Mouse (Mus musculus) stomach, postnatal 0 days (tissue): ENCODE data around the gene Bub1. TPM values are rescaled to one million over a fixed set of nuclear protein-coding genes. Genes with fewer than 3 reads are reported as not detected.

Source experiments
- ATAC-seq: fragments of 200-750 bp; cut with Nextera tagmentation; 2 replicates; pipeline ENCODE4 v1.8.0; 2017; ENCODE audit not compliant: low FRiP score, low TSS enrichment
- DNase-seq: peaks from one replicate; pipeline ENCODE4 v3.0.0-alpha.2; 2016; ENCODE audit warnings: low spot score
- H3K27ac ChIP-seq: fragments of 300-500 bp; sonication (generic); replicated peaks from 2 replicates; pipeline ENCODE4 v1.5.1; 2014; ENCODE audit warnings: mild to moderate bottlenecking, control low read depth
- H3K27me3 ChIP-seq: fragments of 300-500 bp; sonication (generic); 2 replicates; pipeline ENCODE4 v1.6.1; 2014; ENCODE audit warnings: low read length; ENCODE audit not compliant: control insufficient read depth, insufficient read depth
- H3K36me3 ChIP-seq: fragments of 300-500 bp; sonication (generic); 2 replicates; pipeline ENCODE4 v1.6.1; 2014; ENCODE audit warnings: low read length, mixed read lengths; ENCODE audit not compliant: control insufficient read depth, insufficient read depth
- H3K4me1 ChIP-seq: fragments of 300-500 bp; sonication (generic); replicated peaks from 2 replicates; pipeline ENCODE4 v1.6.1; 2014; ENCODE audit warnings: antibody characterized with exemption; ENCODE audit not compliant: control insufficient read depth, insufficient read depth
- H3K4me2 ChIP-seq: fragments of 300-500 bp; sonication (generic); replicated peaks from 2 replicates; pipeline ENCODE4 v1.6.1; 2014; ENCODE audit warnings: low read depth, mild to moderate bottlenecking, control low read depth, moderate library complexity
- H3K4me3 ChIP-seq: fragments of 300-500 bp; sonication (generic); 2 replicates; pipeline ENCODE4 v1.5.1; 2014; ENCODE audit warnings: low read depth, low read length, control low read depth
- H3K9ac ChIP-seq: fragments of 300-500 bp; sonication (generic); 2 replicates; pipeline ENCODE4 v1.6.1; 2014; ENCODE audit warnings: mild to moderate bottlenecking, low read length, control low read depth, mixed read lengths
- H3K9me3 ChIP-seq: fragments of 300-500 bp; sonication (generic); 2 replicates; pipeline ENCODE4 v1.6.1; 2016; ENCODE audit warnings: low read length; ENCODE audit not compliant: control insufficient read depth
- CTCF ChIP-seq: IDR thresholded peaks from 2 replicates; pipeline ENCODE4 v1.5.1; 2016; ENCODE audit warnings: antibody characterized with exemption, low read depth, mild to moderate bottlenecking, moderate library complexity
- EP300 ChIP-seq: optimal IDR thresholded peaks from 2 replicates; pipeline ENCODE3; 2016; ENCODE audit warnings: antibody characterized with exemption
- WGBS: fragments of 180-500 bp; shearing (Covaris S2); extraction: QIAGEN DNeasy Blood & Tissue Kit; methylation state at CpG from one replicate; pipeline ENCODE4 v1.1.7; 2014; 5-methylcytosine and 5-hydroxymethylcytosine counted together
- polyA plus RNA-seq: library from polyadenylated mRNA; unstranded; fragments of >200 nt; fragmentation: Nextera tagmentation; extraction: Ambion mirVana; gene quantifications from 2 replicates; pipeline ENCODE4 v1.2.1, GENCODE M21; 2015

Gene Bub1
- polyA plus RNA-seq, 1 experiment from 2014 or later, result 6.5 TPM

- Histone ChIP-seq H3K36me3 (no peaks in the 10 kb centered on the region; the same call in 1 of the 2 replicates), H3K27me3 (no peaks in the 10 kb centered on the region), H3K4me3 (no peak overlapping the region), H3K4me1 (no peaks in the 10 kb centered on the region), H3K4me2 (no peak overlapping the region), H3K9ac (no peak overlapping the region), H3K9me3 (no peaks in the 10 kb centered on the region), H3K27ac (no peak overlapping the region)
- 79% methylated on average over 5 of the region's 5 CpGs for WGBS
- TF ChIP-seq CTCF (no peak), EP300 (no peak)
- ATAC-seq (no peak), DNase-seq (no peak)
These were observed 70.1 kb downstream of the Bub1 start for GRCm38 (mm10) chr2:127761587-127761986.

GRCm38 (mm10) chr2:127760429-127761000 is 71.2 kb downstream of the Bub1 start:
- ATAC-seq, result no peak
- Histone ChIP-seq H3K4me1 (no peaks in the 10 kb centered on the region), H3K9me3 (no peaks in the 10 kb centered on the region), H3K27me3 (no peaks in the 10 kb centered on the region), H3K4me3 (no peak overlapping the region), H3K36me3 (no peaks in the 10 kb centered on the region; the same call in 1 of the 2 replicates), H3K9ac (no peak overlapping the region), H3K4me2 (no peak overlapping the region), H3K27ac (no peak overlapping the region)
- WGBS, result 61% methylated on average over 10 of the region's 10 CpGs
- DNase-seq, result no peak
- TF ChIP-seq CTCF (no peak), EP300 (no peak)

GRCm38 (mm10) chr2:127760014-127760413 is 71.7 kb downstream of the Bub1 start:
- no peaks in the 10 kb centered on the region for H3K27me3 ChIP-seq
- H3K4me2 ChIP-seq, result no peak overlapping the region
- no peak for DNase-seq
- ATAC-seq, result no peak
- no peak overlapping the region for H3K4me3 ChIP-seq
- TF ChIP-seq CTCF, result no peak
- no peak for TF ChIP-seq EP300
- H3K9ac ChIP-seq, result no peak overlapping the region
- H3K27ac ChIP-seq, result no peak overlapping the region
- no peaks in the 10 kb centered on the region; the same call in 1 of the 2 replicates for H3K36me3 ChIP-seq
- 85% methylated on average over 6 of the region's 6 CpGs for WGBS
- no peaks in the 10 kb centered on the region for H3K9me3 ChIP-seq
- no peaks in the 10 kb centered on the region for H3K4me1 ChIP-seq

GRCm38 (mm10) chr2:127759157-127759880 is 72.3 kb downstream of the Bub1 start:
- Histone ChIP-seq H3K4me2 (no peak overlapping the region), H3K4me1 (no peaks in the 10 kb centered on the region), H3K4me3 (no peak overlapping the region), H3K9ac (no peak overlapping the region), H3K27ac (no peak overlapping the region), H3K27me3 (no peaks in the 10 kb centered on the region), H3K9me3 (no peaks in the 10 kb centered on the region), H3K36me3 (no peaks in the 10 kb centered on the region; the same call in 1 of the 2 replicates)
- TF ChIP-seq EP300 (no peak), CTCF (no peak; the same call in 1 of the 2 replicates)
- 70% methylated on average over 5 of the region's 5 CpGs for WGBS
- ATAC-seq, result no peak
- no peak for DNase-seq

- WGBS, result 32% methylated on average over 8 of the region's 8 CpGs
- H3K4me2 ChIP-seq, result no peak overlapping the region
- no peak overlapping the region for H3K4me3 ChIP-seq
- no peaks in the 10 kb centered on the region for H3K9me3 ChIP-seq
- H3K36me3 ChIP-seq, result no peaks in the 10 kb centered on the region; the same call in 1 of the 2 replicates
- no peak overlapping the region for H3K9ac ChIP-seq
- TF ChIP-seq CTCF (no peak), EP300 (no peak)
- ATAC-seq (no peak), DNase-seq (no peak)
- no peaks in the 10 kb centered on the region for H3K27me3 ChIP-seq
- H3K4me1 ChIP-seq, result no peaks in the 10 kb centered on the region
- H3K27ac ChIP-seq, result no peak overlapping the region
These were observed 74.5 kb downstream of the Bub1 start for GRCm38 (mm10) chr2:127757171-127757570.

- no peaks in the 10 kb centered on the region for H3K4me1 ChIP-seq
- H3K4me2 ChIP-seq, result no peak overlapping the region
- no peaks in the 10 kb centered on the region; the same call in 1 of the 2 replicates for H3K36me3 ChIP-seq
- H3K9ac ChIP-seq, result no peak overlapping the region
- no peaks in the 10 kb centered on the region for H3K27me3 ChIP-seq
- no peak overlapping the region for H3K27ac ChIP-seq
- TF ChIP-seq EP300 (no peak), CTCF (no peak)
- ATAC-seq (no peak), DNase-seq (no peak)
- no peaks in the 10 kb centered on the region for H3K9me3 ChIP-seq
- 90% methylated on average over 4 of the region's 4 CpGs for WGBS
- no peak overlapping the region for H3K4me3 ChIP-seq
These were observed 77.6 kb downstream of the Bub1 start for GRCm38 (mm10) chr2:127754113-127754512.
